Mouse (Mus musculus): ENCODE measurements around the gene Limd2. TPM values are rescaled to one million over a fixed set of nuclear protein-coding genes. Genes with fewer than 3 reads are reported as not detected.

Gene Limd2
- total and polyA plus RNA-seq, 3 experiments: 275 to 563 (median 367) TPM

GRCm38 (mm10) chr11:106122736-106123135 lies 37.9 kb downstream of the Limd2 start:
- in situ Hi-C loops (cut with MboI; ENCODE audit: low pct_ligation_motif_present, low pct_unique_long_range_greater_than_20kb, low sequenced_read_pairs): no loop called here
- peak overlapping the region; percentile 34 for H3K4me2 ChIP-seq (ENCODE audit: insufficient read depth, low read depth, poor library complexity, severe bottlenecking)
- H3K27me3 ChIP-seq (replicated peaks): no peaks in the 10 kb centered on the region
- no peaks in the 10 kb centered on the region for H3K79me2 ChIP-seq (replicated peaks; ENCODE audit: control insufficient read depth, extremely low read depth, insufficient read depth, poor library complexity, severe bottlenecking)
- 0 out of 2 replicates have a peak overlapping the region, but pooled peaks have one; percentile 31 for H3K9ac ChIP-seq (ENCODE audit: insufficient read depth, low read depth)
- H3K4me1 ChIP-seq (ENCODE audit: control insufficient read depth in 1 of 2, insufficient read depth in 2 of 2): peaks cover 13 to 50% of the 10 kb centered on the region in 2 experiments
- peaks cover 35 to 61% of the 10 kb centered on the region in 2 experiments for H3K36me3 ChIP-seq (replicated peaks in 1 of 2; ENCODE audit: control insufficient read depth in 1 of 2, insufficient read depth in 1 of 2, low read length in 1 of 2)
- no peaks in the 10 kb centered on the region for H3K9me3 ChIP-seq (replicated peaks; ENCODE audit: low read length)
- DNase-seq (ENCODE audit: extremely low read depth): peak; percentile 74
- dilution Hi-C loops (cut with MboI; ENCODE audit: extremely low pct_ligation_motif_present, extremely low pct_unique_long_range_greater_than_20kb, low sequenced_read_pairs): no loop called here
- H3K4me3 ChIP-seq (replicated peaks in 1 of 3; ENCODE audit: low read depth in 2 of 3, low read length in 2 of 3, poor library complexity in 1 of 3): no peak overlapping the region
- TF ChIP-seq IRF4 (IDR thresholded peaks at IDR 0.05; ENCODE audit: low read depth, low read length) (peak; percentile 45; the same call in 1 of the 2 replicates), MAX (IDR thresholded peaks at IDR 0.05; ENCODE audit: low read length) (0 out of 2 replicates have a peak, but pooled peaks have one; percentile 15), TCF12 (IDR thresholded peaks at IDR 0.05; ENCODE audit: low read depth, low read length) (0 out of 2 replicates have a peak, but pooled peaks have one; percentile 7), CHD2 (IDR thresholded peaks at IDR 0.05; ENCODE audit: low read length) (no peak), MAFK (IDR thresholded peaks at IDR 0.05; ENCODE audit: insufficient replicate concordance, low read length) (no peak), SMC3 (IDR thresholded peaks at IDR 0.05; ENCODE audit: low read depth, low read length) (no peak), SIN3A (IDR thresholded peaks at IDR 0.05; ENCODE audit: low read length) (peak; percentile 58; the same call in 1 of the 2 replicates), EP300 (IDR thresholded peaks at IDR 0.05; ENCODE audit: low read length) (peak; percentile 71; the same call in 1 of the 2 replicates), NELFE (IDR thresholded peaks at IDR 0.05; ENCODE audit: low read depth, low read length) (no peak), ELF1 (IDR thresholded peaks at IDR 0.05; ENCODE audit: low read depth, low read length) (peak; percentile 69), CHD1 (IDR thresholded peaks at IDR 0.05; ENCODE audit: low read depth, low read length) (0 out of 2 replicates have a peak, but pooled peaks have one; percentile 48), ETS1 (conservative IDR thresholded peaks at IDR 0.05; ENCODE audit: low read depth, low read length) (peak; percentile 14; the same call in 1 of the 2 replicates)
- peak overlapping the region; percentile 58; the same call in 1 of the 2 replicates for H3K27ac ChIP-seq (ENCODE audit: insufficient read depth, low read depth)

- H3K4me3 ChIP-seq (replicated peaks in 1 of 3; ENCODE audit: low read depth in 2 of 3, low read length in 2 of 3, poor library complexity in 1 of 3): no peak overlapping the region
- H3K79me2 ChIP-seq (replicated peaks; ENCODE audit: control insufficient read depth, extremely low read depth, insufficient read depth, poor library complexity, severe bottlenecking): no peaks in the 10 kb centered on the region; the same call in 1 of the 2 replicates
- H3K36me3 ChIP-seq (replicated peaks in 1 of 2; ENCODE audit: control insufficient read depth in 1 of 2, insufficient read depth in 1 of 2, low read length in 1 of 2): peaks cover 39 to 66% of the 10 kb centered on the region in 2 experiments
- in situ Hi-C loops (cut with MboI; ENCODE audit: low pct_ligation_motif_present, low pct_unique_long_range_greater_than_20kb, low sequenced_read_pairs) (no loop called here), dilution Hi-C loops (cut with MboI; ENCODE audit: extremely low pct_ligation_motif_present, extremely low pct_unique_long_range_greater_than_20kb, low sequenced_read_pairs) (no loop called here)
- no peaks in the 10 kb centered on the region for H3K9me3 ChIP-seq (replicated peaks; ENCODE audit: low read length)
- H3K4me2 ChIP-seq (ENCODE audit: insufficient read depth, low read depth, poor library complexity, severe bottlenecking): peak overlapping the region; percentile 34; the same call in 1 of the 2 replicates
- peak overlapping the region; percentile 31; the same call in 1 of the 2 replicates for H3K27ac ChIP-seq (ENCODE audit: insufficient read depth, low read depth)
- no peaks in the 10 kb centered on the region for H3K27me3 ChIP-seq (replicated peaks)
- no peak for DNase-seq (ENCODE audit: extremely low read depth)
- peaks cover 13 to 50% of the 10 kb centered on the region in 2 experiments for H3K4me1 ChIP-seq (ENCODE audit: control insufficient read depth in 1 of 2, insufficient read depth in 2 of 2)
- 0 out of 2 replicates have a peak overlapping the region, but pooled peaks have one; percentile 31 for H3K9ac ChIP-seq (ENCODE audit: insufficient read depth, low read depth)
- TF ChIP-seq ZNF384 (IDR thresholded peaks at IDR 0.05; ENCODE audit: low read depth, low read length) (no peak), RCOR1 (conservative IDR thresholded peaks at IDR 0.05; ENCODE audit: low read depth, low read length) (no peak), MEF2A (IDR thresholded peaks at IDR 0.05; ENCODE audit: borderline replicate concordance, low read depth, low read length) (no peak), ELF1 (IDR thresholded peaks at IDR 0.05; ENCODE audit: low read depth, low read length) (no peak)
These were observed 38.4 kb downstream of the Limd2 start for GRCm38 (mm10) chr11:106122221-106122620.
